Comparison of ENCODE assay signal across 14 mouse cellular contexts in the genomic region with DNA sequence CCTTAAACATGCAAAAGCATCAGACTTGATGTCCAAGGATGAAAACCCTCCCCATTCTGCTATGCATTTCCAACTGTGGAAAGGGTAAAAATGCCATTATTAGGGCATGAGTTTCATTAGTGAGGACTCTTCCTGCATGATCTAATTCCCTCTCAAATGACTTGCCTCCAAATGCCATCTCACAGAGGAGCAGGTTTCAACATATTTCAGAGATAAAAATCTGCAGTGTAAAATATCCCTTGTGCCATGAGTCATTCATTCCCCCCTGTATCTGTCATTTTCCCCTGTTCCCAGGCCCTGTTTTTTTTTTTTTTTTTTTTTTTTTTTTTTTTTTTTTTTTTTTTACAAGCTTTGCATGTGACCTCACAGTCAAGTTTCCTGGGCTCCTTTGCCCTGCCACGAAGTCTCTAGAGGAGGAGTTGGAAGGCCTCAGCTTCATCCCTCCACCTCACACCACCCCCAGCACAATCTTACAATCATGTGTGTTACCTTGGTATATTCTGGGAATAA.
"Had no signal": no experiment of that assay in that cellular context is flagged by ENCODE, and none has a peak within 500 bp of the region (broad histone marks: within the 10 kb centered on the region; RNA-seq: fewer than 3 reads in every experiment).

No protein-coding gene starts in this region.

- ATAC-seq: liver, embryonic 12.5 days had no signal

- H3K27me3 ChIP-seq: kidney, embryonic 15.5 days; limb, embryonic 13.5 days; liver, embryonic 12.5 days; liver, embryonic 15.5 days had no signal

- DNase-seq: kidney, adult 8-10 months; kidney, postnatal 14 days; kidney, postnatal 4 days; liver; lung, adult 18-20 months; lung, postnatal 14 days; lung, postnatal 4 days; midbrain, embryonic 14.5 days; thymus, adult 18-20 months; thymus, postnatal 25 days had no signal
